Mouse (Mus musculus): ENCODE measurements around the gene Gm33543.

The Gm33543 gene

DNA sequence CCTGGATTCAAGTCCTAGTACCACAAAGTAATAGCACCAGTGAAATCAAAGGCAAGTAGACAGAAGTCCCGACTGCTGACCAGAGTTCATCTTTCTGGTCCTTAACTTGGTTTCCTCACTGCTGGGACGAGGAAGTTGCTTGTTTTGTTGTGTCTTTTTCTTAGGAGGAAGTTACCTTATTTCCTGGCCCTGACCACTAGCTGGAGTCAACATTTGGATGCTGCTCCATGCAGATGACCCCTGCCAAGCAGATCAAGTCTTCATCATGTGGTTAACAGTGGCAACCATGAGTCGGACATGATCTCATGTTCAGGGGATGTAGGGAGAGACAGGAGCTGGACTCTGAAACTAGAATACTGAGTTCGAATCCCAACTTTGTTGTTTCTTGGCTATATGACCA is 47.2 kb downstream of the Gm33543 start:
- no peaks in the 10 kb centered on the region for H3K36me3 ChIP-seq (ENCODE audit: insufficient read depth, low read length)
- no peaks in the 10 kb centered on the region for H3K4me1 ChIP-seq (replicated peaks; ENCODE audit: low read depth, low read length)
- H3K27me3 ChIP-seq (ENCODE audit: insufficient read depth, low read length): no peaks in the 10 kb centered on the region
- no peak for TF ChIP-seq CTCF (conservative IDR thresholded peaks at IDR 0.05; ENCODE audit: low read length)
- no peak for TF ChIP-seq POU5F1 (IDR thresholded peaks at IDR 0.05; ENCODE audit: borderline replicate concordance, low read length)
- no peak for TF ChIP-seq NANOG (IDR thresholded peaks at IDR 0.05; ENCODE audit: borderline replicate concordance, low read length)
- no peak overlapping the region for H3K4me3 ChIP-seq (replicated peaks; ENCODE audit: low read length)
- no peaks in the 10 kb centered on the region for H3K9me3 ChIP-seq (ENCODE audit: low read length)

DNA sequence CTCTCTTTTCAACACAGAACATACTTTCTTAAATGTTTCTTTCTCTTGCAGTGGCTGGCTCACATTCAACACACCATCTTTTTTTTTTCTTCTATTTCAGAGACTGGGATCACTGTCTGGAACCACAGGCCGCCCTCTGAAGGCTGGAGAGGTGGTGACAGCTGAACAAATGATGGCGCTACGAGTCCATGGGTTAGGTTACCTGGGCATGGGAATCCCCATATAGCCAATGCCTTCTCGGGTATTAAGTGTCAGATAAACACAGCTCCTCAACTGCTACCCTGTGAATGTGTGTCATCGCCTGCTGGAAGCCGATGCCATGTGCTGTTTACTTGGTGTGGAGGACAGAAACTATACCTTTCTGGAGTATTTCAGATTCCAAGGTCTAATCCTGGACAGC is 48.0 kb downstream of the Gm33543 start:
- no peaks in the 10 kb centered on the region for H3K36me3 ChIP-seq (ENCODE audit: insufficient read depth, low read length)
- TF ChIP-seq NANOG (IDR thresholded peaks at IDR 0.05; ENCODE audit: borderline replicate concordance, low read length) (no peak), POU5F1 (IDR thresholded peaks at IDR 0.05; ENCODE audit: borderline replicate concordance, low read length) (no peak), CTCF (conservative IDR thresholded peaks at IDR 0.05; ENCODE audit: low read length) (no peak)
- no peaks in the 10 kb centered on the region for H3K9me3 ChIP-seq (ENCODE audit: low read length)
- no peaks in the 10 kb centered on the region for H3K27me3 ChIP-seq (ENCODE audit: insufficient read depth, low read length)
- H3K4me3 ChIP-seq (replicated peaks; ENCODE audit: low read length): no peak overlapping the region
- H3K4me1 ChIP-seq (replicated peaks; ENCODE audit: low read depth, low read length): no peaks in the 10 kb centered on the region

DNA sequence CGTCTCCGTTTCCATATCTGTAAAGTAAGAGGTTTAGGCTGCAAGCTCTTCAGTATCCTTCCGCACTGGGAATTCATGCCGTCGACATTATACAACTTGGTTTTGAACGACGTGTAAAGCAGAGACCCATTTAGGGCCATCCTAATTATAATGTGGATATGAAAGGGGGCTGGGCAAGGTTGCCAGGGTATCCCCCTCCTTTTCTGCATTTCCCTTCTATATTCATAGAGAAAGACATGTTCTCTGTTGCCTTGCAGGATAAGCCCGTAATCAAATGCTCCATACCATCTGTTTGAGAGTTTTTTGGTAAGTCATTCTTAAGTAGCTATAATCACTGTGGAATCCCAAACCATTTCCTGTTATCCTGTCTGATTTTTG is 51.3 kb downstream of the Gm33543 start:
- H3K36me3 ChIP-seq (ENCODE audit: insufficient read depth, low read length): no peaks in the 10 kb centered on the region
- no peaks in the 10 kb centered on the region for H3K4me1 ChIP-seq (replicated peaks; ENCODE audit: low read depth, low read length)
- no peak overlapping the region for H3K4me3 ChIP-seq (replicated peaks; ENCODE audit: low read length)
- TF ChIP-seq POU5F1 (IDR thresholded peaks at IDR 0.05; ENCODE audit: borderline replicate concordance, low read length) (no peak), CTCF (conservative IDR thresholded peaks at IDR 0.05; ENCODE audit: low read length) (no peak), NANOG (IDR thresholded peaks at IDR 0.05; ENCODE audit: borderline replicate concordance, low read length) (no peak)
- H3K27me3 ChIP-seq (ENCODE audit: insufficient read depth, low read length): no peaks in the 10 kb centered on the region
- no peaks in the 10 kb centered on the region for H3K9me3 ChIP-seq (ENCODE audit: low read length)

DNA sequence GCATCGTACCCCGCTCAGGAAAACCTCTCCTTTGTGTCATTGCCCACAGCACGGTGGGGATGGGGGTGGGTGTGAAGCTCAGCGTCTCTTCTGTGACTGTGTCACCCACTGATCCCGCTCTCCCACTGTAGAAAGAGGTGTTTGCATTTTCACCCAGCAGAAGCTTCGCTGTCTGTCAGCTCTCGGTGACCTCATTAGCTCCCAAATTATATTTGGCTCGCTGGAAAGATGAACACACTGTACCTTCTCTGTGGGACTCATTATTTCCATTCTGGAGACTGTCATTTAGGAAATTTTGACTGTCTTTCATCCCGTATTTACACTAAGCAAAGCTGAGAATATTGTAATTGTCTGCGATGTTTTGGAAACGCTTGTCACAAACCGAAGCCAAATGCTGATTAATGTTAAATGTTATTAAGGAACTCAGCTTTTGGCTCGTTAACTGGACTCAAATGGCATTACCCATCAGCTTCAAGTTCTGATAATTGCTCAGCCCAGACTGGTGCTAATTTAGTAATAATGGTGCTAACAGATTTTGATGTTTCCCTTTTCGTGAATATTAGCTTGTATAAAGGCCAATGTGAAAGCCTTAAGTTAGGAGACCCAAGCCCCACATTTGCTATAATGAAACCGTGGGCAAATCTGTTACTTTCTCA is 51.8 kb downstream of the Gm33543 start:
- Histone ChIP-seq H3K9me3 (ENCODE audit: low read length) (no peaks in the 10 kb centered on the region), H3K4me3 (replicated peaks; ENCODE audit: low read length) (no peak overlapping the region), H3K4me1 (replicated peaks; ENCODE audit: low read depth, low read length) (no peaks in the 10 kb centered on the region), H3K36me3 (ENCODE audit: insufficient read depth, low read length) (no peaks in the 10 kb centered on the region), H3K27me3 (ENCODE audit: insufficient read depth, low read length) (no peaks in the 10 kb centered on the region)
- TF ChIP-seq CTCF (conservative IDR thresholded peaks at IDR 0.05; ENCODE audit: low read length) (no peak), POU5F1 (IDR thresholded peaks at IDR 0.05; ENCODE audit: borderline replicate concordance, low read length) (no peak), NANOG (IDR thresholded peaks at IDR 0.05; ENCODE audit: borderline replicate concordance, low read length) (no peak)

DNA sequence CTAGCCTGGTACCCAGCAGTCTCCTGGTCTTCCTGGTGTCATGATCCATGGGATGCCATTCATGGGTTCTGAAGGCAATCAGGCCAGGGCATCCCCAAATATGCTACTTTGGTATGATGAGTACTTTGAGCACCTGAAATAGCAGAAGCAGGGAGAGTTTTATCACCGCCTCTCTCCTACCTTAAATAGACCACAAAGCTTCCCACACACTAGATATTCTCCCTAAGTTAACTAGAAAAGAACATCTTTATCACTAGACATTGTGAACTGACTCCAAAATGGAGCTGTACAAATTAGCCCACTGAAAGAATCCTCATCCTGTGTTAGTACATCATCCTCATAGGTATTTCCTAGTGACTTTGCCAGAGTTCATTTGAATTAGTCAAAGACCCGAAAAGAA is 55.6 kb downstream of the Gm33543 start:
- Histone ChIP-seq H3K4me3 (replicated peaks; ENCODE audit: low read length) (no peak overlapping the region), H3K4me1 (replicated peaks; ENCODE audit: low read depth, low read length) (no peaks in the 10 kb centered on the region), H3K9me3 (ENCODE audit: low read length) (no peaks in the 10 kb centered on the region), H3K36me3 (ENCODE audit: insufficient read depth, low read length) (no peaks in the 10 kb centered on the region), H3K27me3 (ENCODE audit: insufficient read depth, low read length) (no peaks in the 10 kb centered on the region)
- no peak for TF ChIP-seq CTCF (conservative IDR thresholded peaks at IDR 0.05; ENCODE audit: low read length)
- TF ChIP-seq POU5F1 (IDR thresholded peaks at IDR 0.05; ENCODE audit: borderline replicate concordance, low read length): no peak
- no peak for TF ChIP-seq NANOG (IDR thresholded peaks at IDR 0.05; ENCODE audit: borderline replicate concordance, low read length)

DNA sequence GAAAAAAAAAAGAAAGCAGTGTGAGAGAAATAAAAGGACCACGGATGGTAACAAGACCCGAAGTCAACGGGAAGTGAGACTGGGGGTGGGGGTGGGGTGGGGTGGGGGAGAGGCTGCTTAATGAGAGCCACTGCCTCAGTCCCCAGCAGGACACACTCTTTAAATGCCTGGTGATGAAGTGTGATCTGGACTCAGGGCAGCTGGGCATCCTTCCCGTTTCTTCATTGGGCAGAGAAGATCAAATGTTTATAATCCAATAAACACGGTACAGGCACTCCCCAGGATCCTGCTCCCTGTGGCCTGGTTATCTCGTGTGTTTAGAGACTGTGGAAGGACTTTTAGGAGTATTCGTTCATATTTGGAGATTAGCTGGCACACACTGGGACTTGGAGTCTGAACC is 57.9 kb downstream of the Gm33543 start:
- no peaks in the 10 kb centered on the region for H3K36me3 ChIP-seq (ENCODE audit: insufficient read depth, low read length)
- no peaks in the 10 kb centered on the region for H3K9me3 ChIP-seq (ENCODE audit: low read length)
- no peaks in the 10 kb centered on the region for H3K4me1 ChIP-seq (replicated peaks; ENCODE audit: low read depth, low read length)
- no peak for TF ChIP-seq POU5F1 (IDR thresholded peaks at IDR 0.05; ENCODE audit: borderline replicate concordance, low read length)
- TF ChIP-seq CTCF (conservative IDR thresholded peaks at IDR 0.05; ENCODE audit: low read length): no peak
- no peak for TF ChIP-seq NANOG (IDR thresholded peaks at IDR 0.05; ENCODE audit: borderline replicate concordance, low read length)
- no peaks in the 10 kb centered on the region for H3K27me3 ChIP-seq (ENCODE audit: insufficient read depth, low read length)
- no peak overlapping the region for H3K4me3 ChIP-seq (replicated peaks; ENCODE audit: low read length)

DNA sequence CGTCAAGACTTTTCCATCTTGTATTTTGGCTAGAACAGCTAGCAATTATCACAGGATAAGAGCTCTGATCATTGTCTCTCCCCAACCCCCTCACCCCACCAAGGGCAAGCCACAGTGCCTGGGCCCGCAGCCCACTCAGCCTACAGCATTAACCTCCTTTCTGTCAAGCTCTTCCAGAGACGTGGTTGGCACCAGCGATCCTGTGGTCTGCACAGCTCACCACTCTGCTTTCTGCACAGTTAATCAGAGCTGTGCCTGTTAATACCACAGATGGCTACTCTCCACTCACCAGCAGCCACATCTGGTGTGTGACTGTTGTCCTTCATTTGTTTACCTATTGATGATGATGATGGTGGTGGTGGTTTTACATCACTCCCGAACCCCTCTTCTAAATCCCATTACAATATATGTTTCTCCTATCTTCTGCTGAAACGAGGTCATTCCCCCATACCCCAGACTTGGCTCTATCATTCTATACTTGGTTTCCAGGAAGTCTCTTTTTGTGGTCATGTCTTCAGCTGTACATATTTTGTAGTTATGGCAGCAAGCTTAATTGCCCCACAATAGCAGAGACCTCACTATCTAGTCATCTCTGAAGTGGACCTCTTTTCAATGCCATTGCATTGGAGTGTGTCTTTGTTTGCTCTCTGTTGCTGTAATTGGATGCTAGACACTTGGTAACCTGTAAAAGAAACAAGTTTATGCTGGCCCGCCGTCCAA is 61.7 kb downstream of the Gm33543 start:
- H3K27me3 ChIP-seq (ENCODE audit: insufficient read depth, low read length): no peaks in the 10 kb centered on the region
- H3K9me3 ChIP-seq (ENCODE audit: low read length): no peaks in the 10 kb centered on the region
- no peak for TF ChIP-seq NANOG (IDR thresholded peaks at IDR 0.05; ENCODE audit: borderline replicate concordance, low read length)
- TF ChIP-seq CTCF (conservative IDR thresholded peaks at IDR 0.05; ENCODE audit: low read length): no peak
- TF ChIP-seq POU5F1 (IDR thresholded peaks at IDR 0.05; ENCODE audit: borderline replicate concordance, low read length): no peak
- H3K4me1 ChIP-seq (replicated peaks; ENCODE audit: low read depth, low read length): no peaks in the 10 kb centered on the region
- H3K36me3 ChIP-seq (ENCODE audit: insufficient read depth, low read length): no peaks in the 10 kb centered on the region
- H3K4me3 ChIP-seq (replicated peaks; ENCODE audit: low read length): no peak overlapping the region

DNA sequence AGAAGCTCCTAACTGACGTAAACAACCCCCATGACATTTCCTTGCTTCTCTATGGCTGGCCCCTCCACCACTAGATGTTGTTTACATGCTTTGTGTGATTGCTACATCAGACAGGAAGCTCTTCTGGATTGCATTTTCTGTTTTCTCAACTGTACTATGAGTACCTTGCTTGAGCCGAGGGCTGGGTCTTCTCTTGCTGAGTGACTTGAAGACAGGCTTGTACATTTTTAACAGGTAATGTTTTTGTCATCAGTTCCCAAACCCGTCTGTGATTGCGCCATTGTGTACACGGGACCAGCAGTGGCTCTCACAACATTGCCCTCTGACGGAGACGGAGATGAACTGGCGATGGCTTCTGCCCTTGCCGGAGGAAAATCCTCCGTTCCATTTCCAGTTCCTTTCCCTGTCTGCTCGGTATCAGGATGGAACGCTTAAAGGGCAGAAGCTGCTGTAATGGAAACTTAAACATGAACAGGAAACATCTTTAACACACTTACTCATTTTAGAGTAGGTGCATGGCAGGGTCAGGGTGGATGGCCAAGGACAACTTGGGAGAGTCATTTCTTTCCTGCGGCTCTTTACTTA is 62.8 kb downstream of the Gm33543 start:
- Histone ChIP-seq H3K27me3 (ENCODE audit: insufficient read depth, low read length) (no peaks in the 10 kb centered on the region), H3K9me3 (ENCODE audit: low read length) (no peaks in the 10 kb centered on the region), H3K36me3 (ENCODE audit: insufficient read depth, low read length) (no peaks in the 10 kb centered on the region), H3K4me1 (replicated peaks; ENCODE audit: low read depth, low read length) (no peaks in the 10 kb centered on the region), H3K4me3 (replicated peaks; ENCODE audit: low read length) (no peak overlapping the region)
- no peak for TF ChIP-seq NANOG (IDR thresholded peaks at IDR 0.05; ENCODE audit: borderline replicate concordance, low read length)
- TF ChIP-seq POU5F1 (IDR thresholded peaks at IDR 0.05; ENCODE audit: borderline replicate concordance, low read length): no peak
- no peak for TF ChIP-seq CTCF (conservative IDR thresholded peaks at IDR 0.05; ENCODE audit: low read length)
